8 mouse cellular contexts compared by ENCODE assay signal in the genomic region with DNA sequence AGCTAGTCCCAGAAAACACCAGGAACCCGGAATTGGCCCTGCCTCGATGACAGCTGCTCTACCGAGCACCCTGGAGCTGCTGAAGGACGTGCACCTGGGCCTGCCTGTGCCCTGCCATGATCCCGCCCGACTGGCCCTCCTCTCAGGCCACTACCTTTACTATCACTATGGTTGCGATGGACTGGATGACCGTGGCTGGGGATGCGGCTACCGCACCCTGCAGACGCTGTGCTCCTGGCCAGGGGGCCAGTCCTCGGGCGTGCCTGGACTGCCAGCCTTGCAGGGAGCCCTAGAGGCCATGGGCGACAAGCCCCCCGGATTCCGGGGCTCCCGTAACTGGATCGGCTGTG. TPM values are rescaled to one million over a fixed set of nuclear protein-coding genes. Genes with fewer than 3 reads are reported as not detected.
A peak's percentile ranks its signal among the peaks of the same experiment; 100 is the strongest.
DNase-seq lines count a peak whose midpoint lies in the region; ATAC-seq and TF ChIP-seq lines count a peak whose summit lies in the region.

No protein-coding gene starts in this region.

- intact Hi-C loops in gastrocnemius, postnatal 14 days (cut with DNase I; ENCODE audit: low total_unique reads), result no loop called here

- no peaks in the 10 kb centered on the region for H3K4me1 ChIP-seq in lung, embryonic 14.5 days (ENCODE audit: insufficient read depth)
- H3K4me1 ChIP-seq in embryonic facial prominence, embryonic 15.5 days, result peaks cover 26% of the 10 kb centered on the region
- peaks cover 42% of the 10 kb centered on the region for H3K4me1 ChIP-seq in limb, embryonic 10.5 days
- peaks cover 8% of the 10 kb centered on the region for H3K4me1 ChIP-seq in neural tube, embryonic 14.5 days (ENCODE audit: control insufficient read depth, insufficient read depth, low read length)

- peaks cover 17% of the 10 kb centered on the region for H3K27me3 ChIP-seq in lung, embryonic 14.5 days (ENCODE audit: insufficient read depth, low read length)
- H3K27me3 ChIP-seq in embryonic facial prominence, embryonic 15.5 days, result peaks cover 22% of the 10 kb centered on the region
- H3K27me3 ChIP-seq in limb, embryonic 10.5 days (ENCODE audit: low read depth, poor library complexity, severe bottlenecking), result peaks cover 36% of the 10 kb centered on the region
- no peaks in the 10 kb centered on the region for H3K27me3 ChIP-seq in neural tube, embryonic 14.5 days (ENCODE audit: control insufficient read depth, insufficient read depth, low read length)

- H3K36me3 ChIP-seq in lung, embryonic 14.5 days (ENCODE audit: insufficient read depth), result peaks cover 51% of the 10 kb centered on the region
- peaks cover 47% of the 10 kb centered on the region for H3K36me3 ChIP-seq in embryonic facial prominence, embryonic 15.5 days
- peaks cover 52% of the 10 kb centered on the region for H3K36me3 ChIP-seq in limb, embryonic 10.5 days
- H3K36me3 ChIP-seq in neural tube, embryonic 14.5 days (ENCODE audit: control insufficient read depth, insufficient read depth, low read length), result peaks cover 47% of the 10 kb centered on the region

- peak overlapping the region; percentile 67 for H3K9ac ChIP-seq in lung, embryonic 14.5 days
- peak overlapping the region; percentile 74 for H3K9ac ChIP-seq in embryonic facial prominence, embryonic 15.5 days
- H3K9ac ChIP-seq in neural tube, embryonic 14.5 days (replicated peaks; ENCODE audit: low read depth, low read length), result peak overlapping the region; percentile 55

- no peak for TF ChIP-seq CTCF in lung, embryonic 14.5 days (IDR thresholded peaks at IDR 0.05; ENCODE audit: low read depth)

- no peaks in the 10 kb centered on the region for H3K9me3 ChIP-seq in lung, embryonic 14.5 days (ENCODE audit: low read depth, low read length)
- no peaks in the 10 kb centered on the region for H3K9me3 ChIP-seq in embryonic facial prominence, embryonic 15.5 days (replicated peaks)
- H3K9me3 ChIP-seq in limb, embryonic 10.5 days (replicated peaks), result no peaks in the 10 kb centered on the region
- no peaks in the 10 kb centered on the region for H3K9me3 ChIP-seq in neural tube, embryonic 14.5 days (ENCODE audit: control insufficient read depth, low read length)

- peak overlapping the region; percentile 100 for H3K4me2 ChIP-seq in lung, embryonic 14.5 days
- H3K4me2 ChIP-seq in embryonic facial prominence, embryonic 15.5 days (replicated peaks), result peak overlapping the region; percentile 98
- H3K4me2 ChIP-seq in neural tube, embryonic 14.5 days (ENCODE audit: low read depth, low read length), result peak overlapping the region; percentile 63

- peak overlapping the region; percentile 58 for H3K4me3 ChIP-seq in lung, embryonic 14.5 days (ENCODE audit: low read depth, low read length)
- peak overlapping the region; percentile 57 for H3K4me3 ChIP-seq in embryonic facial prominence, embryonic 15.5 days (replicated peaks)
- H3K4me3 ChIP-seq in limb, embryonic 10.5 days, result peak overlapping the region; percentile 62
- H3K4me3 ChIP-seq in neural tube, embryonic 14.5 days (ENCODE audit: low read depth, low read length), result peak overlapping the region; percentile 36

- 6% methylated on average over 18 of the region's 18 CpGs for WGBS in lung, embryonic 14.5 days
- WGBS in embryonic facial prominence, embryonic 15.5 days, result 5% methylated on average over 18 of the region's 18 CpGs
- 8% methylated on average over 18 of the region's 18 CpGs for WGBS in limb, embryonic 10.5 days
- 6% methylated on average over 18 of the region's 18 CpGs for WGBS in neural tube, embryonic 14.5 days

- DNase-seq in lung, embryonic 14.5 days, result no peak
- DNase-seq in lung, postnatal 36 days, result no peak
- no peak for DNase-seq in limb, embryonic 10.5 days (ENCODE audit: low spot score)
- no peak for DNase-seq in thymus, postnatal 14 days
- no peak for DNase-seq in ovary, adult 18-20 months (ENCODE audit: low spot score)
- DNase-seq in gastrocnemius, postnatal 14 days, result no peak

- H3K27ac ChIP-seq in lung, embryonic 14.5 days (ENCODE audit: low read depth), result peak overlapping the region; percentile 97
- peak overlapping the region; percentile 95 for H3K27ac ChIP-seq in embryonic facial prominence, embryonic 15.5 days (replicated peaks)
- peak overlapping the region; percentile 87 for H3K27ac ChIP-seq in limb, embryonic 10.5 days
- H3K27ac ChIP-seq in neural tube, embryonic 14.5 days (ENCODE audit: low read depth, low read length), result peak overlapping the region; percentile 73

- peak; percentile 55 for ATAC-seq in lung, embryonic 14.5 days (ENCODE audit: insufficient read depth)
- peak; percentile 56 for ATAC-seq in embryonic facial prominence, embryonic 15.5 days (ENCODE audit: insufficient number of reproducible peaks, low FRiP score, low TSS enrichment, low read depth)
- ATAC-seq in neural tube, embryonic 14.5 days (ENCODE audit: low read depth), result peak; percentile 47

RNA-seq across cellular contexts. Expression of a gene that starts 0.3 kb away (rescaled TPM):
- polyA plus RNA-seq in lung, embryonic 14.5 days (2014; fragmentation: Nextera tagmentation; extraction: Ambion mirVana), result 4.4 and 4.6 TPM in 2 replicates
- polyA plus RNA-seq in embryonic facial prominence, embryonic 15.5 days (2015; fragmentation: Nextera tagmentation; extraction: Ambion mirVana), result 10.9 and 11.0 TPM in 2 replicates
- polyA plus RNA-seq in limb, embryonic 10.5 days (2016; fragmentation: Nextera tagmentation; extraction: Ambion mirVana), result 8.1 and 8.5 TPM in 2 replicates
- polyA plus RNA-seq in neural tube, embryonic 14.5 days (2014; fragmentation: Nextera tagmentation; extraction: Ambion mirVana), result 19.7 and 24.0 TPM in 2 replicates
- 10 to 100 TPM; 30.5 to 36.3 TPM for total RNA-seq in gastrocnemius, postnatal 14 days (2021)

RNA-seq across cellular contexts. Expression of a gene that starts 7.4 kb away (rescaled TPM):
- polyA plus RNA-seq in lung, embryonic 14.5 days (2014; fragmentation: Nextera tagmentation; extraction: Ambion mirVana), result 0.93 and 1.3 TPM in 2 replicates
- polyA plus RNA-seq in embryonic facial prominence, embryonic 15.5 days (2015; fragmentation: Nextera tagmentation; extraction: Ambion mirVana), result 19.0 and 24.0 TPM in 2 replicates
- 1.7 and 1.8 TPM in 2 replicates for polyA plus RNA-seq in limb, embryonic 10.5 days (2016; fragmentation: Nextera tagmentation; extraction: Ambion mirVana)
- polyA plus RNA-seq in neural tube, embryonic 14.5 days (2014; fragmentation: Nextera tagmentation; extraction: Ambion mirVana), result 61.8 and 79.1 TPM in 2 replicates
- total RNA-seq in gastrocnemius, postnatal 14 days (2021), result 10 to 100 TPM; 48.8 to 59.8 TPM

RNA-seq across cellular contexts. Expression of a gene that starts 12.8 kb away (rescaled TPM):
- 137 and 141 TPM in 2 replicates for polyA plus RNA-seq in lung, embryonic 14.5 days (2014; fragmentation: Nextera tagmentation; extraction: Ambion mirVana)
- polyA plus RNA-seq in embryonic facial prominence, embryonic 15.5 days (2015; fragmentation: Nextera tagmentation; extraction: Ambion mirVana), result 124 TPM in 2 replicates
- 200 and 201 TPM in 2 replicates for polyA plus RNA-seq in limb, embryonic 10.5 days (2016; fragmentation: Nextera tagmentation; extraction: Ambion mirVana)
- 81.8 and 91.5 TPM in 2 replicates for polyA plus RNA-seq in neural tube, embryonic 14.5 days (2014; fragmentation: Nextera tagmentation; extraction: Ambion mirVana)
- 10 to 100 TPM; 39.0 to 40.6 TPM for total RNA-seq in gastrocnemius, postnatal 14 days (2021)

RNA-seq across cellular contexts. Expression of a gene that starts 19.5 kb away (rescaled TPM):
- polyA plus RNA-seq in lung, embryonic 14.5 days (2014; fragmentation: Nextera tagmentation; extraction: Ambion mirVana), result 87.1 and 89.3 TPM in 2 replicates
- 112 and 117 TPM in 2 replicates for polyA plus RNA-seq in embryonic facial prominence, embryonic 15.5 days (2015; fragmentation: Nextera tagmentation; extraction: Ambion mirVana)
- polyA plus RNA-seq in limb, embryonic 10.5 days (2016; fragmentation: Nextera tagmentation; extraction: Ambion mirVana), result 73.4 and 75.9 TPM in 2 replicates
- 8.0 and 11.5 TPM in 2 replicates for polyA plus RNA-seq in neural tube, embryonic 14.5 days (2014; fragmentation: Nextera tagmentation; extraction: Ambion mirVana)
- 1 to 10 TPM; 7.9 to 9.6 TPM for total RNA-seq in gastrocnemius, postnatal 14 days (2021)

RNA-seq across cellular contexts. Expression of a gene that starts 38.7 kb away (rescaled TPM):
- 9.7 and 10.2 TPM in 2 replicates for polyA plus RNA-seq in lung, embryonic 14.5 days (2014; fragmentation: Nextera tagmentation; extraction: Ambion mirVana)
- polyA plus RNA-seq in embryonic facial prominence, embryonic 15.5 days (2015; fragmentation: Nextera tagmentation; extraction: Ambion mirVana), result 14.8 and 16.3 TPM in 2 replicates
- 10.4 and 10.6 TPM in 2 replicates for polyA plus RNA-seq in limb, embryonic 10.5 days (2016; fragmentation: Nextera tagmentation; extraction: Ambion mirVana)
- 16.4 and 17.8 TPM in 2 replicates for polyA plus RNA-seq in neural tube, embryonic 14.5 days (2014; fragmentation: Nextera tagmentation; extraction: Ambion mirVana)
- total RNA-seq in gastrocnemius, postnatal 14 days (2021), result 1 to 10 TPM; 3.1 to 3.3 TPM
